Mouse (Mus musculus) E14TG2a.4 (cell line): ENCODE data around the gene 4931428F04Rik.

Experiments used
- CTCF ChIP-seq: conservative IDR thresholded peaks from 2 replicates; pipeline ENCODE4 v1.5.1; 2014; ENCODE audit warnings: low read length
- NANOG ChIP-seq: IDR thresholded peaks from 2 replicates; pipeline ENCODE4 v1.6.1; 2014; ENCODE audit warnings: borderline replicate concordance, low read length, mixed read lengths
- POU5F1 ChIP-seq: IDR thresholded peaks from 2 replicates; pipeline ENCODE4 v1.6.1; 2014; ENCODE audit warnings: low read length, borderline replicate concordance

GRCm38 (mm10) chr8:105261326-105261980 lies 28.2 kb downstream of the 4931428F04Rik start:
- TF ChIP-seq CTCF (no peak), NANOG (no peak), POU5F1 (no peak)
